Mouse (Mus musculus) testis, adult 2 months (tissue): ENCODE measurements around the gene Tnc.

Experiments used
- CTCF ChIP-seq: fragments of 200-500 bp; IDR thresholded peaks from 2 replicates; pipeline ENCODE4 v1.5.1; 2012; ENCODE audit warnings: low read depth, mild to moderate bottlenecking, inconsistent platforms, low read length, moderate library complexity; ENCODE audit not compliant: control insufficient read depth, insufficient read depth, insufficient replicate concordance
- POLR2A ChIP-seq: fragments of 200-500 bp; IDR thresholded peaks from 2 replicates; pipeline ENCODE4 v1.6.1; 2012; ENCODE audit warnings: low read depth, mild to moderate bottlenecking, inconsistent platforms, low read length, moderate library complexity; ENCODE audit not compliant: control insufficient read depth

DNA sequence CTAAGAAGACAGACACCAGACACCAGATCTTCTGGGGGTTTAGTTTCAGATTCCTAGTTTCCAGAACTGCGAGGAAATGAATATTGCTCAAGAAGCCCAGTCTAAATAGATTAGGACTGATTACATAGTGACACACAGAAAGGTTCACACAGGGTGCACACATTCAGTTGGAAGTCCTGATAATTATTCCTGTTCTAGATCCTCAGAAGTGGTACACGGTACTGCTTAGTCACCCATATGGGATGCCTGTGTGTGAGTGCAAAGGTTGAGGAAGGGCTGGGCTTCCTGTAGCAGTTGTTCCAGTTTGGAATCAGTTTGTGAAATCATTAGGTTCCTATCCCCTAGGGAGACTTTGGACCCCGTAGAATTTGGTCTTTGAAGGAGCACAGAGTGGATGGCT lies 130.5 kb downstream of the Tnc start:
- no peak for TF ChIP-seq CTCF
- no peak for TF ChIP-seq POLR2A
